8 mouse cellular contexts compared by ENCODE assay signal in the genomic region with DNA sequence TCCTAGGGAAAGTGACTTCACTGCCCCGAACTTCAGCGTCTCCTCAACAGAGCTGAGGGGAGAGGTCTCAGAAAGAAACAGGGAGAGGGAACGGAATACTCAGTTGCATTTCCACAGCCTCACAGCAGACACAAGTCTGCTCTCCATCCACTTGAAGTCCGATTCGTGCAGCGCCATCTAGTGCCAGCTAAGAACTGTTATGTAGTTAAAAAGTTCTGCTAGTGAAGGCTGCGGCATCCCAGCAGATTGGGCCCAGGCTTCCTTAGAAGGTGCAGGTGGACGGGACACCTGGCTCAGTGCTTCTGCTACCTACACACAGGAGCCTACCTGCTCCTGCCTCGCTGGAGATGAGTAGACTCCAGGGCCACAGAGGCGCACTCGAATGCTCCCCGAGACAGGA. TPM values are rescaled to one million over a fixed set of nuclear protein-coding genes. Genes with fewer than 3 reads are reported as not detected.
DNase-seq lines count a peak whose midpoint lies in the region; ATAC-seq and TF ChIP-seq lines count a peak whose summit lies in the region.

No protein-coding gene starts in this region.

- TF ChIP-seq EP300 in CH12.LX (IDR thresholded peaks at IDR 0.05; ENCODE audit: low read length): no peak

- TF ChIP-seq POLR2A in CH12.LX (IDR thresholded peaks at IDR 0.05; ENCODE audit: low read depth, low read length): no peak

- no peak overlapping the region for H3K4me3 ChIP-seq in CH12.LX (replicated peaks in 1 of 3; ENCODE audit: low read depth in 2 of 3, low read length in 2 of 3, poor library complexity in 1 of 3)
- H3K4me3 ChIP-seq in midbrain, embryonic 15.5 days: no peak overlapping the region

- peak; percentile 37 for ATAC-seq in midbrain, embryonic 15.5 days (replicated peaks)

- peaks cover 0 to 5% of the 10 kb centered on the region in 2 experiments; a peak in 1 of 4 replicates for H3K4me1 ChIP-seq in CH12.LX (ENCODE audit: control insufficient read depth in 1 of 2, insufficient read depth in 2 of 2)
- H3K4me1 ChIP-seq in midbrain, embryonic 15.5 days: peaks cover 14% of the 10 kb centered on the region

- in situ Hi-C loops in CH12.LX (cut with MboI; ENCODE audit: low pct_ligation_motif_present, low pct_unique_long_range_greater_than_20kb, low sequenced_read_pairs): no loop called here

- no peak overlapping the region for H3K9ac ChIP-seq in CH12.LX (ENCODE audit: insufficient read depth, low read depth)
- no peak overlapping the region for H3K9ac ChIP-seq in midbrain, embryonic 15.5 days

- dilution Hi-C loops in CH12.LX (cut with MboI; ENCODE audit: extremely low pct_ligation_motif_present, extremely low pct_unique_long_range_greater_than_20kb, low sequenced_read_pairs): no loop called here

- H3K36me3 ChIP-seq in CH12.LX (replicated peaks in 1 of 2; ENCODE audit: control insufficient read depth in 1 of 2, insufficient read depth in 1 of 2, low read length in 1 of 2): no peaks in the 10 kb centered on the region
- H3K36me3 ChIP-seq in midbrain, embryonic 15.5 days (replicated peaks): no peaks in the 10 kb centered on the region

- peak; percentile 33 for TF ChIP-seq RAD21 in CH12.LX (IDR thresholded peaks at IDR 0.05; ENCODE audit: low read depth, low read length)

- H3K27me3 ChIP-seq in CH12.LX (replicated peaks): peaks cover 43% of the 10 kb centered on the region
- H3K27me3 ChIP-seq in midbrain, embryonic 15.5 days (replicated peaks): peaks cover 9% of the 10 kb centered on the region

- no peaks in the 10 kb centered on the region for H3K9me3 ChIP-seq in CH12.LX (replicated peaks; ENCODE audit: low read length)
- no peaks in the 10 kb centered on the region for H3K9me3 ChIP-seq in midbrain, embryonic 15.5 days

- no peak overlapping the region for H3K27ac ChIP-seq in CH12.LX (ENCODE audit: insufficient read depth, low read depth)
- H3K27ac ChIP-seq in midbrain, embryonic 15.5 days: no peak overlapping the region

- 20% methylated on average over 12 of the region's 12 CpGs for WGBS in midbrain, embryonic 15.5 days

- DNase-seq in gastrocnemius, postnatal 14 days: peak; percentile 42
- DNase-seq in gastrocnemius, adult 8-10 months (ENCODE audit: low spot score in 2 of 2): no peak
- peak; percentile 56 for DNase-seq in CH12.LX (ENCODE audit: extremely low read depth)
- DNase-seq in cerebellum, adult 18-20 months: peak; percentile 84 to 86
- peak; percentile 62 for DNase-seq in forelimb bud, embryonic 11.5 days (ENCODE audit: low read depth, low spot score)
- peak; percentile 51 to 74 for DNase-seq in left cerebral cortex, postnatal 14 days (ENCODE audit: low spot score in 2 of 2)
- peak; percentile 26 for DNase-seq in yolk sac, embryonic 10.5 days (ENCODE audit: low spot score)

- intact Hi-C loops in gastrocnemius, postnatal 14 days (cut with DNase I; ENCODE audit: low total_unique reads): no loop called here
- intact Hi-C loops in left cerebral cortex, postnatal 14 days (cut with DNase I): no loop called here

- peak; percentile 22 to 71 for TF ChIP-seq CTCF in CH12.LX (conservative IDR thresholded peaks at IDR 0.05 in 1 of 2, IDR thresholded peaks at IDR 0.05 in 1 of 2; ENCODE audit: low read depth in 2 of 2, low read length in 2 of 2)

- no peaks in the 10 kb centered on the region for H3K79me2 ChIP-seq in CH12.LX (replicated peaks; ENCODE audit: control insufficient read depth, extremely low read depth, insufficient read depth, poor library complexity, severe bottlenecking)

- no peak overlapping the region for H3K4me2 ChIP-seq in CH12.LX (ENCODE audit: insufficient read depth, low read depth, poor library complexity, severe bottlenecking)
- 0 out of 2 replicates have a peak overlapping the region, but pooled peaks have one; percentile 14 for H3K4me2 ChIP-seq in midbrain, embryonic 15.5 days

TF ChIP-seq in CH12.LX, 34 proteins besides CTCF, POLR2A, EP300 and RAD21:
- TF ChIP-seq NELFE (IDR thresholded peaks at IDR 0.05; ENCODE audit: low read depth, low read length) (no peak), HCFC1 (IDR thresholded peaks at IDR 0.05; ENCODE audit: low read depth, low read length) (no peak), NRF1 (IDR thresholded peaks at IDR 0.05; ENCODE audit: low read depth, low read length) (no peak), ELF1 (IDR thresholded peaks at IDR 0.05; ENCODE audit: low read depth, low read length) (no peak), MAX (IDR thresholded peaks at IDR 0.05; ENCODE audit: low read length) (no peak), MYC (IDR thresholded peaks at IDR 0.05; ENCODE audit: low read depth, low read length) (no peak), SMC3 (IDR thresholded peaks at IDR 0.05; ENCODE audit: low read depth, low read length) (peak; percentile 69)

RNA-seq across cellular contexts. Expression of a gene that starts 0.8 kb away (rescaled TPM):
- under 1 TPM in 1 of 2 experiments, not detected in 1; 0.10 TPM for total RNA-seq in gastrocnemius, postnatal 14 days (2021)
- total RNA-seq in gastrocnemius, adult 8-10 months (2022): under 1 TPM in 2 of 4 experiments, not detected in 2; 0.24 to 0.31 TPM
- total RNA-seq in CH12.LX (2012; rRNA removed): 0.21 and 0.38 TPM in 2 replicates
- 0.24 and 0.75 TPM in 2 replicates for total RNA-seq in CH12.LX (2014; rRNA removed)
- polyA plus RNA-seq in CH12.LX (2012; ENCODE audit: insufficient read length, low read depth): not detected in 2 replicates
- 100 to 1,000 TPM; 144 to 146 TPM for total RNA-seq in left cerebral cortex, postnatal 14 days (2021)
- polyA plus RNA-seq in midbrain, embryonic 15.5 days (2015; fragmentation: Nextera tagmentation; extraction: Ambion mirVana): 66.3 and 67.1 TPM in 2 replicates

RNA-seq across cellular contexts. Expression of a gene that starts 39.7 kb away (rescaled TPM):
- total RNA-seq in gastrocnemius, postnatal 14 days (2021): 1 to 10 TPM; 5.7 to 5.8 TPM
- total RNA-seq in gastrocnemius, adult 8-10 months (2022): 10 to 100 TPM in 3 of 4 experiments, 1 to 10 TPM in 1; 8.4 to 13.0 (median 11.8) TPM
- 5.5 and 5.6 TPM in 2 replicates for total RNA-seq in CH12.LX (2012; rRNA removed)
- 14.0 and 17.7 TPM in 2 replicates for total RNA-seq in CH12.LX (2014; rRNA removed)
- 3.2 and 4.0 TPM in 2 replicates for polyA plus RNA-seq in CH12.LX (2012; ENCODE audit: insufficient read length, low read depth)
- 10 to 100 TPM; 19.6 to 20.2 TPM for total RNA-seq in left cerebral cortex, postnatal 14 days (2021)
- polyA plus RNA-seq in midbrain, embryonic 15.5 days (2015; fragmentation: Nextera tagmentation; extraction: Ambion mirVana): 15.0 TPM in 2 replicates

Comparison
In these comparisons a context has a peak if more than half of its experiments do, and no peak if none do; other contexts are left out.
1. DNase-seq: peak in gastrocnemius, postnatal 14 days (single experiment), CH12.LX (single experiment), cerebellum, adult 18-20 months (2 of 2), forelimb bud, embryonic 11.5 days (single experiment), left cerebral cortex, postnatal 14 days (2 of 2) and yolk sac, embryonic 10.5 days (single experiment); none in gastrocnemius, adult 8-10 months (0 of 2).
2. RNA of a gene that starts 0.8 kb away (total RNA-seq): 144 to 146 TPM in left cerebral cortex, postnatal 14 days; 0.21 to 0.75 TPM in CH12.LX, 0.24 to 0.31 TPM in gastrocnemius, adult 8-10 months and 0.10 TPM in gastrocnemius, postnatal 14 days; every median in the first group is over 10 times any median in the second.